Mouse (Mus musculus): ENCODE results near the gene Mief1. TPM values are rescaled to one million over a fixed set of nuclear protein-coding genes. Genes with fewer than 3 reads are reported as not detected.

Mief1 gene
- polyA plus RNA-seq, 1 experiment, result 24.3 TPM

DNA sequence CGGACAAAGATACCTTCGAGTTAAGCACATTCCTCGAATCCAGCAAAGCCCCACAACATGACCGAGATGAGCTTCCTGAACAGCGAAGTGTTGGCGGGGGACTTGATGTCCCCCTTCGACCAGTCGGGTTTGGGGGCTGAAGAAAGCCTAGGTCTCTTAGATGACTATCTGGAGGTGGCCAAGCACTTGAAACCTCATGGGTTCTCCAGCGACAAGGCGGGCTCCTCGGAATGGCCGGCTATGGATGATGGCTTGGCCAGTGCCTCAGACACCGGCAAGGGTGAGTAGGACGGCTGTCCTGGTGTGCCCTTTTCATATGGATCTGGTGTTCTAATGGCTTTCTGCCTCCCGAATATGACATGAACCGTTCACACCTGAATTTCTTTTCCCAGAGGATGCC, 22.4 kb downstream of the Mief1 start:
- no peak for TF ChIP-seq CEBPB (IDR thresholded peaks at IDR 0.05; ENCODE audit: insufficient read depth, poor library complexity, severe bottlenecking)
- peak; percentile 45 for TF ChIP-seq POLR2A (IDR thresholded peaks at IDR 0.05; ENCODE audit: insufficient read length, low read depth)
- no peak for TF ChIP-seq MYOD1 (IDR thresholded peaks at IDR 0.05; ENCODE audit: control insufficient read depth in 1 of 3, insufficient read length in 2 of 3, low read depth in 2 of 3)
- TF ChIP-seq POLR2AphosphoS2 (IDR thresholded peaks at IDR 0.05; ENCODE audit: insufficient read length, low read depth), result peak; percentile 83
- Histone ChIP-seq H3K36me3 (ENCODE audit: control insufficient read depth, insufficient read depth) (peaks cover 44% of the 10 kb centered on the region), H3K27me3 (ENCODE audit: control insufficient read depth, insufficient read depth, insufficient read length) (no peaks in the 10 kb centered on the region), H3K4me2 (ENCODE audit: low read depth) (peak overlapping the region; percentile 92), H3ac (ENCODE audit: control insufficient read depth, insufficient read length) (peak overlapping the region; percentile 86), H3K79me2 (ENCODE audit: control insufficient read depth, insufficient read depth) (peaks cover 17% of the 10 kb centered on the region), H3K4me3 (peak overlapping the region; percentile 95)

DNA sequence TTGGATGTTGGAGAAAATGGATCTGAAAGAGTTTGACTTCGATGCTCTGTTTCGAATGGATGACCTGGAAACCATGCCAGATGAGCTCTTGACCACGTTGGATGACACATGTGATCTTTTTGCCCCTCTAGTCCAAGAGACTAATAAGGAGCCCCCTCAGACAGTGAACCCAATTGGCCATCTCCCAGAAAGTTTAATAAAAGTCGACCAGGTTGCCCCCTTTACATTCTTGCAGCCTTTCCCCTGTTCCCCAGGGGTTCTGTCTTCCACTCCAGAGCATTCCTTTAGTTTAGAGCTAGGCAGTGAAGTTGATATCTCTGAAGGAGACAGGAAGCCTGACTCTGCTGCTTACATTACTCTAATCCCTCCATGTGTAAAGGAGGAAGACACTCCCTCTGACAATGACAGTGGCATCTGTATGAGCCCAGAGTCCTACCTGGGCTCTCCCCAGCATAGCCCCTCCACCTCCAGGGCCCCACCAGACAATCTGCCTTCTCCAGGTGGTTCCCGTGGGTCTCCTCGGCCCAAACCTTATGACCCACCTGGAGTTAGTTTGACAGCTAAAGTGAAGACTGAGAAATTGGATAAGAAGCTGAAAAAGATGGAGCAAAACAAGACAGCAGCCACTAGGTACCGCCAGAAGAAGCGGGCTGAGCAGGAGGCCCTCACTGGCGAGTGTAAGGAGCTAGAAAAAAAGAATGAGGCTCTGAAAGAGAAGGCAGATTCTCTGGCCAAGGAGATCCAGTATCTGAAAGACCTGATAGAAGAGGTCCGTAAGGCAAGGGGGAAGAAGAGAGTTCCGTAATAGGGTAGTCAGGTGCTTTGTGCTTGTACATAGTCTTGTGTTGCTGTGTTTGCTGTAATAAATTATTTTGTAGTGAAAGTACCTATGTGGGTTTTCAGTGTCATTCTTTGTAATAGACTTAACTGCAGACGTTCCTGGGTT, 23.1 kb downstream of the Mief1 start:
- Histone ChIP-seq H3ac (ENCODE audit: control insufficient read depth, insufficient read length) (peak overlapping the region; percentile 86), H3K4me3 (peak overlapping the region; percentile 95), H3K79me2 (ENCODE audit: control insufficient read depth, insufficient read depth) (peaks cover 21% of the 10 kb centered on the region), H3K4me2 (ENCODE audit: low read depth) (peak overlapping the region; percentile 92), H3K36me3 (ENCODE audit: control insufficient read depth, insufficient read depth) (peaks cover 37% of the 10 kb centered on the region), H3K27me3 (ENCODE audit: control insufficient read depth, insufficient read depth, insufficient read length) (no peaks in the 10 kb centered on the region)
- TF ChIP-seq MYOG (IDR thresholded peaks at IDR 0.05; ENCODE audit: control insufficient read depth in 1 of 3, insufficient read depth in 1 of 3, insufficient read length in 2 of 3, low read depth in 2 of 3) (no peak), POLR2AphosphoS2 (IDR thresholded peaks at IDR 0.05; ENCODE audit: insufficient read length, low read depth) (peak; percentile 72)

DNA sequence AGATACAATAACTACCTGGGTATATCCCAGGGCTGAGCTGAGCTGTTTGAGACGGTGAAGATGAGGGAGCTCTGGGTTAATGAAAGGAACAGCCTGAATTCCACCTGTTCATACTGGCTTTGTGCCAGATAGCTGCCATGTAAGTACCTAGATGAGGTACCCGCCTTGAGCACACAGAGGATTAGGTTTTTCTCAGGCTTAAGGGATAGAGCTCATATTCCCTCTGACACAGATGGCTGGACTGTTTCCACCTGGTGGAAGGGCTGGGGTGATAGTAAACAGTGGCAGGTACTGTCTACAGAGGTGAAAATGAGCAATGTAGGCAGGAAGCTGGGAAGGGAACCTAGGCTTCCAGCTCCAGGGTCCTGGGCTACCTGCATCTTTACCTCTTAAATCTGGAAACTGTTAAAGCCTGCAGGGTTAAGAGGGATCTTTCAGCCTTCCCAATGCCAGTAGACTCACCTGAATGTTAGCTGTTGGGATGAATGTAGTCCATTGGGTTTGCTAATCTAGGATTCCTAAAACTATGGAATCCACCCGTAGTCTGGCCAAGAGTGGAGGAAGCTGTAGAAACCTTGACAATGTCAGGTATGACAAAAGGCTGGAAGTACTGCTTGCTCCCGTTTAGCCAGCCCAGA, 23.9 kb downstream of the Mief1 start:
- H3K36me3 ChIP-seq (ENCODE audit: control insufficient read depth, insufficient read depth), result peaks cover 32% of the 10 kb centered on the region
- peak overlapping the region; percentile 95 for H3K4me3 ChIP-seq
- H3K4me2 ChIP-seq (ENCODE audit: low read depth), result peak overlapping the region; percentile 92
- TF ChIP-seq SRF (IDR thresholded peaks at IDR 0.05; ENCODE audit: control insufficient read depth, insufficient read length, low read depth), result no peak
- TF ChIP-seq POLR2A (IDR thresholded peaks at IDR 0.05; ENCODE audit: insufficient read length, low read depth), result no peak
- TF ChIP-seq REST (IDR thresholded peaks at IDR 0.05; ENCODE audit: insufficient read depth, insufficient read length), result no peak
- peak in 2 of 3 experiments; percentile 5 to 45 for TF ChIP-seq MYOD1 (IDR thresholded peaks at IDR 0.05; ENCODE audit: control insufficient read depth in 1 of 3, insufficient read length in 2 of 3, low read depth in 2 of 3)
- TF ChIP-seq MAX (IDR thresholded peaks at IDR 0.05; ENCODE audit: low read depth), result no peak
- no peak for TF ChIP-seq TCF12 (IDR thresholded peaks at IDR 0.05; ENCODE audit: insufficient read depth, poor library complexity, severe bottlenecking)
- TF ChIP-seq MYOG (IDR thresholded peaks at IDR 0.05; ENCODE audit: control insufficient read depth in 1 of 3, insufficient read depth in 1 of 3, insufficient read length in 2 of 3, low read depth in 2 of 3), result no peak
- TF ChIP-seq USF1 (IDR thresholded peaks at IDR 0.05; ENCODE audit: low read depth), result no peak
- no peak for TF ChIP-seq TCF3 (IDR thresholded peaks at IDR 0.05; ENCODE audit: insufficient read length, low read depth)
- no peak for TF ChIP-seq CEBPB (IDR thresholded peaks at IDR 0.05; ENCODE audit: insufficient read depth, poor library complexity, severe bottlenecking)
- TF ChIP-seq POLR2AphosphoS2 (IDR thresholded peaks at IDR 0.05; ENCODE audit: insufficient read length, low read depth), result peak; percentile 99
- no peak for TF ChIP-seq E2F4 (IDR thresholded peaks at IDR 0.05; ENCODE audit: insufficient read depth)
- H3ac ChIP-seq (ENCODE audit: control insufficient read depth, insufficient read length), result no peak overlapping the region
- H3K79me2 ChIP-seq (ENCODE audit: control insufficient read depth, insufficient read depth), result peaks cover 29% of the 10 kb centered on the region
- H3K27me3 ChIP-seq (ENCODE audit: control insufficient read depth, insufficient read depth, insufficient read length), result no peaks in the 10 kb centered on the region

DNA sequence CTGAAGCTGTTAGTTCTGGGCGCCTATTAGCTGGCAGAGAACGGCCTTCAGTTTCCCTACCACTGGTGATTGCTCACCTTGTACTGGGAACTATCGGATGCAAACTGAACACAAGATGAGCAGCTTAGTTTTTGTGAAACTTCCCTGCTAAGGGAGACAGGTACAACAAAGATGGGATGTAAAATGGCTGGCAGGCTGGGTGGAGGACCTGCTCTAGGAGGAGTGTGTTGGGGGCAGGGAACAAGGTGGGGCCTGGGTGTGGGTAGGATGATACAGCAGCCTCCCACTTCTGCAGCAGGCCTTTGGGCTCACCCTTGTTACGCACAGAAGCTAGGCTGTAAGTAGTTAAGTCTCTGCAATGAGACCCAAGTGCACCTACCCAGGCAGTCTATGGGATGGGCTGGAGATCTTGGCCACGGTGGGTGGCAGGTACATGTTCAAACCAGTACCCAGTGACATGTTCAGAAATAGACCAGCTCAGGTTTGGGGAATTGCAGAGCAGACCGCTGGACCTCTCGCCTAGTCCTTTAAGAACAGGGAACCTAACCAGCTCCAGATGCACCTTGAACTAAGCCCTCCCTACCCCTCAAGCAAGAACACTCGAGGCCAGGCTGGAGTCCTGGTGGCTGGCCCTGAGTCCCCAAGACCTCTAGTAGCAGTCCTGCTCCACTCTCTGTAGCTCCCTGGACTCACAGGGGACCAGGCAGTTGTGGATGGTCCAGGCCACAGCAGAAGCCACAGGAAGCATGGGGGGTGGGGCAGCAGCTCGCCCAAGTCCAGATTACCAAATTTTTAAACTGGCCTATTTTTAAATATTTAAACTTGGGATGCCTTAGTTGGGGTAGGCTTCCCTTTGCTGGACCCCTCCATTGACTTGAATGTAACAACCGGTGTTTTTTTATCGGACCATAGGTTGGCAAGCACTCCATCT, 24.7 kb downstream of the Mief1 start:
- peaks cover 32% of the 10 kb centered on the region for H3K36me3 ChIP-seq (ENCODE audit: control insufficient read depth, insufficient read depth)
- no peak overlapping the region for H3ac ChIP-seq (ENCODE audit: control insufficient read depth, insufficient read length)
- H3K4me3 ChIP-seq, result peak overlapping the region; percentile 95
- no peaks in the 10 kb centered on the region for H3K27me3 ChIP-seq (ENCODE audit: control insufficient read depth, insufficient read depth, insufficient read length)
- peak overlapping the region; percentile 92 for H3K4me2 ChIP-seq (ENCODE audit: low read depth)
- TF ChIP-seq CEBPB (IDR thresholded peaks at IDR 0.05; ENCODE audit: insufficient read depth, poor library complexity, severe bottlenecking) (no peak), MAX (IDR thresholded peaks at IDR 0.05; ENCODE audit: low read depth) (peak; percentile 8), MYOD1 (IDR thresholded peaks at IDR 0.05; ENCODE audit: control insufficient read depth in 1 of 3, insufficient read length in 2 of 3, low read depth in 2 of 3) (no peak), USF1 (IDR thresholded peaks at IDR 0.05; ENCODE audit: low read depth) (no peak), TCF12 (IDR thresholded peaks at IDR 0.05; ENCODE audit: insufficient read depth, poor library complexity, severe bottlenecking) (no peak), E2F4 (IDR thresholded peaks at IDR 0.05; ENCODE audit: insufficient read depth) (no peak), TCF3 (IDR thresholded peaks at IDR 0.05; ENCODE audit: insufficient read length, low read depth) (no peak), MYOG (IDR thresholded peaks at IDR 0.05; ENCODE audit: control insufficient read depth in 1 of 3, insufficient read depth in 1 of 3, insufficient read length in 2 of 3, low read depth in 2 of 3) (no peak), POLR2A (IDR thresholded peaks at IDR 0.05; ENCODE audit: insufficient read length, low read depth) (peak; percentile 73), POLR2AphosphoS2 (IDR thresholded peaks at IDR 0.05; ENCODE audit: insufficient read length, low read depth) (peak; percentile 92)
- peaks cover 36% of the 10 kb centered on the region for H3K79me2 ChIP-seq (ENCODE audit: control insufficient read depth, insufficient read depth)

Data from myocyte (in vitro differentiated cells).